In genomic region chr15:51346301-51346700, GRCm38 (mm10) we compare ENCODE assay signal across 10 mouse cellular contexts.
"Had no signal": no experiment of that assay in that cellular context is flagged by ENCODE, and none has a peak within 500 bp of the region (broad histone marks: within the 10 kb centered on the region; RNA-seq: fewer than 3 reads in every experiment).

No protein-coding gene starts in this region.

- ATAC-seq: midbrain, embryonic 13.5 days; midbrain, embryonic 15.5 days had no signal

- DNase-seq: lung, adult 18-20 months; lung, embryonic 14.5 days; lung, postnatal 10 days; lung, postnatal 4 days; right cerebral cortex, postnatal 14 days; thymus, adult 2 months; thymus, postnatal 25 days; thymus, postnatal 4 days had no signal
